Mouse (Mus musculus) left cerebral cortex, adult 2 months (tissue): Measurements from ENCODE around the gene Glp2r. TPM values are rescaled to one million over a fixed set of nuclear protein-coding genes. Genes with fewer than 3 reads are reported as not detected.
A peak's percentile ranks its signal among the peaks of the same experiment; 100 is the strongest.

ENCODE experiments used
- DNase-seq, 2 experiments: peaks; one replicate each; pipeline ENCODE4 v3.0.0; 2021 to 2022; ENCODE audit warnings: low spot score in 2 of 2, mixed read lengths in 1 of 2; ENCODE audit errors: extremely low spot score in 1 of 2
- H3K27ac ChIP-seq: fragments of 200-600 bp; 2 replicates; pipeline ENCODE4 v1.8.1; 2022
- H3K4me3 ChIP-seq: fragments of 200-600 bp; 2 replicates; pipeline ENCODE4 v1.8.1; 2022
- CTCF ChIP-seq: fragments of 200-600 bp; IDR thresholded peaks from 2 replicates; pipeline ENCODE4 v1.8.1; 2022; ENCODE audit warnings: antibody characterized with exemption, mild to moderate bottlenecking, moderate library complexity
- intact Hi-C: fragments of 180-260 bp; cut with DNase I; formaldehyde crosslinking; loops from one replicate; pipeline ENCODE4 v1.15.1; 2025
- total RNA-seq, 2 experiments: library from RNA; stranded (reverse); gene quantifications; 2 replicates each; pipeline ENCODE4 v1.2.3; 2021

The Glp2r gene
- total RNA-seq, 2 experiments from 2014 or later = 1.2 to 2.0 TPM

- DNase-seq = peak; percentile 30 to 51
These were observed 47.5 kb downstream of the Glp2r start for GRCm38 (mm10) chr11:67723231-67724013.

GRCm38 (mm10) chr11:67722399-67723156 is 48.4 kb downstream of the Glp2r start:
- intact Hi-C loops = no loop called here
- Histone ChIP-seq H3K4me3 (no peak overlapping the region), H3K27ac (peak overlapping the region; percentile 57; the same call in 1 of the 2 replicates)
- DNase-seq = no peak
- TF ChIP-seq CTCF = no peak

More at GRCm38 (mm10) chr11:67723231-67724013, 47.5 kb downstream of the Glp2r start:
- Histone ChIP-seq H3K27ac (peak overlapping the region; percentile 57), H3K4me3 (no peak overlapping the region)
- TF ChIP-seq CTCF = no peak
- intact Hi-C loops = no loop called here

GRCm38 (mm10) chr11:67721485-67721884 is 49.5 kb downstream of the Glp2r start:
- intact Hi-C loops = no loop called here
- TF ChIP-seq CTCF = no peak
- Histone ChIP-seq H3K27ac (no peak overlapping the region), H3K4me3 (no peak overlapping the region)
- no peak for DNase-seq

- no peak for TF ChIP-seq CTCF
- Histone ChIP-seq H3K27ac (no peak overlapping the region), H3K4me3 (no peak overlapping the region)
- no peak for DNase-seq
- intact Hi-C loops = no loop called here
These were observed 55.6 kb downstream of the Glp2r start for GRCm38 (mm10) chr11:67715382-67715781.

- no peak for DNase-seq
- intact Hi-C loops = no loop called here
- TF ChIP-seq CTCF = no peak
- H3K27ac ChIP-seq = no peak overlapping the region
- no peak overlapping the region for H3K4me3 ChIP-seq
These were observed 58.0 kb downstream of the Glp2r start for GRCm38 (mm10) chr11:67712976-67713375.

- intact Hi-C loops = no loop called here
- TF ChIP-seq CTCF = no peak
- Histone ChIP-seq H3K4me3 (no peak within 1 kb of the TSS), H3K27ac (no peak within 1 kb of the TSS)
- DNase-seq = no peak
These were observed 76.1 kb downstream of the Glp2r start, which contains the start of gene Rcvrn for GRCm38 (mm10) chr11:67694703-67695376. Gene Rcvrn, plus strand, starts transcription at chr11:67695326.

- no peak for DNase-seq
- Histone ChIP-seq H3K27ac (peak overlapping the region; percentile 15; the same call in 1 of the 2 replicates), H3K4me3 (no peak overlapping the region)
- intact Hi-C loops = loop anchor here (5.0 kb wide), 1 partner anchor 121 kb away; no protein-coding TSS in a partner anchor
- TF ChIP-seq CTCF = no peak
These were observed 84.8 kb downstream of the Glp2r start for GRCm38 (mm10) chr11:67686109-67686508.

- intact Hi-C loops = no loop called here
- Histone ChIP-seq H3K4me3 (no peak overlapping the region), H3K27ac (peak overlapping the region; percentile 33)
- DNase-seq = no peak
- no peak for TF ChIP-seq CTCF
These were observed 89.1 kb downstream of the Glp2r start for GRCm38 (mm10) chr11:67681871-67682270.

- intact Hi-C loops = loop anchor here (5.0 kb wide), 2 partner anchors 308 to 568 kb away; no protein-coding TSS in a partner anchor
- TF ChIP-seq CTCF = no peak
- no peak for DNase-seq
- peak overlapping the region; percentile 45; the same call in 1 of the 2 replicates for H3K27ac ChIP-seq
- H3K4me3 ChIP-seq = no peak overlapping the region
These were observed 91.0 kb downstream of the Glp2r start for GRCm38 (mm10) chr11:67679930-67680329.

- intact Hi-C loops = loop anchor here (5.0 kb wide), 2 partner anchors 307 to 567 kb away; no protein-coding TSS in a partner anchor
- Histone ChIP-seq H3K4me3 (no peak overlapping the region), H3K27ac (peak overlapping the region; percentile 45; the same call in 1 of the 2 replicates)
- TF ChIP-seq CTCF = no peak
- DNase-seq = no peak
These were observed 91.7 kb downstream of the Glp2r start for GRCm38 (mm10) chr11:67679300-67679699.
